Mouse (Mus musculus) urinary bladder, postnatal 36 days (tissue): ENCODE results near the gene Esrrg.

Source experiments
- DNase-seq, 2 experiments: peaks; one replicate each; pipeline ENCODE4 v3.0.0; 2022; ENCODE audit warnings: low spot score in 2 of 2, mixed read lengths in 1 of 2

Gene Esrrg

DNA sequence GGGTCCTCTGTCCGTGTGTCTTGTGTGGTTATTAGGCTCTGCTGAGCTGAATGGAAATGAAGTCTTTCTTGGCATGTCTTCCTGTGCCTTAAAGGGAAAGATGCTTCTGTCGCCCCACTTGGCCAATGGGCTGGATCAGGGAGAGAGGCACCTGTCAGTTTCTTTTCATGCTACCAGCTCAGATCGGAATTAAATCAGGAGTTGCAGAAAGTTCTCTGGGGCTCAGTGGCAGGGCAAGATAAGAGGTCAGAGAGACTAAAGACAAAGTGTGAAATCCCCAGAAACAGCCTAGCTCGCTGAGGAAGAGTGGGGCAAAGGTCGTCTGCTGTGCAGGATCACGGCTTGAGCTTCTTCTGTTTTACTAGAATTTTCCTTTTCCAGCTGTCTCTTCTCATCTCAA is 97.5 kb downstream of the Esrrg start:
- no peak for DNase-seq

DNA sequence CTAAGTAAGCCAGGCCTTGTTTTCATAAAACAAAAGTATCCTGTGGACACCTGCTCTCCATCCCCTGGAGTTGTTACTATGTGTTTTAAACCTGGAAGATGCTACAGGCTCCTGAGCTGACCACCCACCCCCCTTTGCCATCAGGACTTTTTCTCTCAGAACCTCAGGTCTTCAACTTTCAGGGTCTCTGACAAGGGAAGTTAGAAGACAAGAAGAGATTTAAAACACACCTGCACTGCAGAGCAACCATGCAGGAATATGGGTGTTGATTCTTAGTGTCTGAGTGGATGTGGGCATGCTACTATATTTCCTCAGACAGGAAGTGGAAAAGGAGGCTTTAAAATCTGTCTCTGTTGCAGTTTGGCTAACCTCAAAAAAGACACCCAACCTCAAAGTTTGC is 98.6 kb downstream of the Esrrg start:
- DNase-seq = no peak

DNA sequence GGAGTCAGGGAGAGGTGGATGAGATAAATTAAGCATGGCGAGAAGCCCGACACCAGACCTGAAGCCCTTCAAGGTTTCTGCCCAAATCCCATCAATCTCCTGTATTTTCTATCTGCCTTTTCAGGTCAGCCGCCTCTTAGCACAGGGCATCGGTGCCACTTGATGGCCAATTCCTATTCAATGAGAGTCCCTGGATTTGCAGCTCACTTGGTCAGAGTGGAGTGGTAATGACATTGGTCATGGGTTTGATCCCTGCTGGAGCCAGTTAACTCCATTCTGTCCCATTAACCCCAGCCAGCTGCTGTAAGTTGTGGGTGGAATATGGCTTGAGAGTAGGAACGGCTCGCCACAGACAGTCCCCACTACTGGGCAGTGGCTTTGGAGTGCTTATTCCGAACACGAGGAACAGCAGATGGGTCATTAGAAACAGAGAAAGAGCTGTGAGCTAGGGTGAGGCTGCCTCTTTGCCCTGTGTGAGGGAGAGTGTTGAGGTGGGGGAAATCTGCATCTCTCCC is 101.9 kb downstream of the Esrrg start:
- DNase-seq = no peak

DNA sequence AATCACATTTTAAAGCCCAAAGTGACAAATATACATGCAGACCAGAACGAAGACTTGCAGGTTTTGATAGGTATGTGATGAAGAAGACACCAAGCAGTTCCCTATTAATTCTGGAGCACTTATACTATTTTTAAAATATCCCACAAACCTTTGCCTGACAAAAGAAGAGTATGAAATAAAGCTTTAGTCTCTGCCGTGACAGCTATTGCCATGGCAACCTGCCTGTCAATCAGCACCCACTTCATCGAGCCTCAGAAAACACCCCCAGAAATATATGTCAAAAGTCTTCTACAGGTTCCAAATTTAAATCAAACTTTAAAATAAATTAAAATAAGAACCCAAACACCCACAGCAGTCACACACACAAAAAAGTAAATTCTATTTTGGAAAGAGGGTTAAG is 112.4 kb downstream of the Esrrg start:
- no peak for DNase-seq

DNA sequence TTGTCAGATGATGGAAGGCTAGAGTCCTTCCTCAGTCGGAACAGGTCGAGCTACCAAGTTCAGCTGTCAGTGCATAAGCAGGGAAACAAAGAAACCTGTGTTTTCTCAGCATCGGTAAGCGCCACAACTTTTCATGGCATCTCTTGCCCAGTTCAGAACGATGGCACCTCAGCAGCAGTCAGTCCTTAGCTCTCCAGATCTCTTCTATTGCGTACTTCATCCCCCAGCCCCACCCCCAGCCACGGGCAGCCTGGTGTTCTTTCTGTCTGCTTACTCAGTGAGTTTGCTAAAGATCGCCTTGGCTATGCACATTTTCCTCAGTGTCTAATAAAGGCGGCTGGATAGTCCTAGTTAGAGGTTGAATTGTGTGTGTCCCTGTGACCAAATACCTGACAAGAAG is 113.4 kb downstream of the Esrrg start:
- DNase-seq = no peak

DNA sequence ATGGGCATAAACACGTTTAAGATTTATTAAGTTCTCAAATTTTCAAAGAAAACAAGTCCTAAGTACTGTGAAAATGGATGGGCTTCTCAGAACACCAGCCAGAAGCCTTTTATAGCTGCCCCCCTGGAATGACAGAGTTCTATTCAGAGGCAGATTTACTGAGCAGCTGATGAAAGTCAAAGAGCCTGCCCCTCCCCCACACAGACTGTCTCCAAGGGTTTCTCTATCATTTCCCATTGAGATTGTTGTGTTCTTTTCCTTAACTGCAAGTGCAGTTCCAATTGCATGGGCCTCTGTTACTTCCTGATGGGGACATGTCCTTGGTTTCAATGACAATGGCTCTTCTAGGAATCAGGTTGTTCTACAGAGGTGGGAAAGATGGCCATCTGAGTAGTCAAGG is 116.1 kb downstream of the Esrrg start:
- DNase-seq = no peak

DNA sequence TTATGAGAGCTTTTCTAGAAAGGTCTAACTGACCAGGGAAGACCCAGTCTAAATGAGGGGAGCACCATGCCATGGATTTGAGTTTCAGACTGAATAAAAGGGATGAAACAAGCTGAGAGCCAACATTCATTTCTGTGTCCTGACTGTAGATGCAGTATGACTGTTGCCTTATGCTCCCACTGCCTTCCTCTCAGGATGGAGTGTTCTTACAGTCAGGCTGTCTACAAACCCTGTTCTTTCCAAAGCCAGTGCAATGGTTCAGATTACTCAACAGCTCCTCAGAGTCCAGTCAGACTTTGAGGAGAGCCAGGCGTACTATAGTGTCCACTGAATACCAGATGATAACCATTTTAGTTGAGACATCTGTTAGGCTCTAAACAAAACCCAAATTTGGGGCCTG is 116.8 kb downstream of the Esrrg start:
- no peak for DNase-seq

DNA sequence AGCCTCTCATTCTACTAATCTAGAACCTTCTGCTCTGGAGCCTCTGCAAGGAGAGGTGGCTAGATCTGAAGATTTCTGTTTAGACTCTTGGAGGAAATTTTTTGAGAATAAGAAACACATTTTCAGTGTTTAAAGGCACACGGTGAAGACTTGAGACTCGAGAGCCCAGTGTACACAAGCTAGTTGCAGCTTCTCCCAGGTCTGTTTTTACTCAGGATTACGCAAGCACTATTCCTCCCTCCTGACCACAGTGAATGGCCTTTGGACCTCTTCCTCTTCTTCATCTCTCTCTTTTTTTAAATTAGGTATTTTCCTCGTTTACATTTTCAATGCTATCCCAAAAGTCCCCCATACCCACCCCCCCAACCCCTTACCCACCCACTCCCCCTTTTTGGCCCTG is 122.6 kb downstream of the Esrrg start:
- no peak for DNase-seq

DNA sequence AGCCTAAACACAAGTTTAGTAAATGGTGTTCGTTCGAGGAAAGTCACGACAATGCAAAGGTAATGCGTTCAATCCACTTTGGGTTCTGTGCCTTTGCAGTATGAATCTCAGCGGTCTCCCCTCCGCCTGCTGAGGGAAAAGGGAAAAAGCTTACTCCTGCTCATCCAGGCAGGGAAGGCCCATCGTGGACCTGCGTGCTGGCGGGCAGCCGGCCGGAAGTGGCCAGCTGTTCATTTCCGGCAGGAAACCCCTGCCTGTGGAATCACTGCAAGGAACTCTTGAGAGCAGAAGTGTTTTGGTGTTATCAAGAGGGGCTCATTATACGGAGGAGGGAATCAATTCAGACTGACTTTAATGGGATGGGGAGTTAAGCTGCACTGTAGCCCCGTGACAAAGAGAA is 127.9 kb downstream of the Esrrg start:
- no peak for DNase-seq

DNA sequence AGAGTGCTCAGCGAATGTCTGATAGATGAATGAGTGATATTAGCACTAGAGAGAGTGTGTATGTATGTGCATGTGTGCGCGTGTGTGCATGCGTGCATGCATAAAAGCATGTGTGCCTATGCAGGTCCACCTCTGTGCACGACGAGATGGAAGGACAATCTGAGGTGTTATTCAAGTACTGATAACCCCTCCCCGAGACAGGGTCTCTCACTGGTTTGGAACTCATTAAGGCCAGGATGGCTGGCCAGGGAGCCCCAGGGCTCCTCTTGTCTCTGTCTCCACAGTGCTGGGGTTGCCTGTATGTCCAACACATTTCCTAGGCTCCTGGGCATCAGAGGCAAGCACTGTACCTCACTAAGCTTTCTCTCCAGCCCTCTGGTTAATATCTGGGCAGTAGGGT is 128.7 kb downstream of the Esrrg start:
- DNase-seq = no peak

DNA sequence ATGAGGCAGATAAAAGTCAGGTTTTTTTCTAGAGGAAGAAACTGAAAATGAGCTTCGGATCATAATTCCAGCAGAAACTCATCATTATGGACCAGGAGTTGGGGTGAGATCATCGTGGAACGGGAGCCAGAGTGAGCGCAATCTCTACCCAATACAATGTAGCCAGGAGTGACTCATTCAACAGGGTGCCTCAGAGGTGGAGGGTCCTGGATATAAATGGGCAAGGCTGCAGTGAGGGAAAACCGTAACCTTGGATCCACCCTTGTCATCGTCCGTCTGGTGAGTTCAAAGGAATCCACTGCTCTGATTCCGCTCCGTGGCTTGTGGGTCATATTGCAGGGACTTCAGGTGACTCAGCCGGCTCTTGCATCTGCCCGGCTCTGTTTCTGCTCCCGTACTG is 131.9 kb downstream of the Esrrg start:
- peak in 1 of 2 experiments; percentile 4 for DNase-seq

DNA sequence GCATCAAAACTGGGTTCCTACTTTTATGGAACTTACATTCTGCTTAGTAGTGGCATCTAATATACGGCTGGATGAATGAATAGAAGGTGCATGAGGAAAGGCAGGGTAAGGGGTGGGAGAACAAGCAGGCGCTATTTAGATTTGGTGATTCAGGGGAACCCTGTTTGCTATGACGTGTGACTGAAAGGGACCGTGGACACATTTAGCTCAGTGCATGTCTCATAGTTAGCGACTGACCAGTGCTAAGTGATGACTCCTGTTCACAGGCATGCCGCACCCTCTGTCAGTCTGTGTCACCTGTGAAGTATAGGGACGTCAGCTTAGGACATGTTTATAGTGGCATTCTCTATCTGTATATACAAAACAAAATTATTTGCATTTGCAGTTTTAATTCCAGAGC is 132.7 kb downstream of the Esrrg start:
- DNase-seq = no peak

DNA sequence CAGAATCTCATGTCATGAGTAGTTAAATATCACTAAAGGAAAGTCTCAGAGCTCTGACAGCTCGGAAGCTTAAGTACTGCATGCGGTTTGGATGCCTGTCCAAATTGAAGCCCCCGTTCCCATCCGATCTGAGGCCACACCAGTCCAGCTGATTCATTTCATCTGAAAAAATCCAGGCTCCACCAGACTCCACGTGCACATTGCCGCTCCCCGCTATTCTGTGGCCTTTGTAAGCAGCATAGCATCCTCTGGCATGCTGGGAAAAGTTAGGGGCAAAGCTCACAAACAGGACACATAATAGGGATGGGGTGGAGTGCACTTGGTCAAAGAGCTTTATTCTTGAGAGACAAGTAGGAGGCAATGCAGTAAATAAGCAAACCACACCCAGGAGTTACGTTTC is 133.5 kb downstream of the Esrrg start:
- no peak for DNase-seq

DNA sequence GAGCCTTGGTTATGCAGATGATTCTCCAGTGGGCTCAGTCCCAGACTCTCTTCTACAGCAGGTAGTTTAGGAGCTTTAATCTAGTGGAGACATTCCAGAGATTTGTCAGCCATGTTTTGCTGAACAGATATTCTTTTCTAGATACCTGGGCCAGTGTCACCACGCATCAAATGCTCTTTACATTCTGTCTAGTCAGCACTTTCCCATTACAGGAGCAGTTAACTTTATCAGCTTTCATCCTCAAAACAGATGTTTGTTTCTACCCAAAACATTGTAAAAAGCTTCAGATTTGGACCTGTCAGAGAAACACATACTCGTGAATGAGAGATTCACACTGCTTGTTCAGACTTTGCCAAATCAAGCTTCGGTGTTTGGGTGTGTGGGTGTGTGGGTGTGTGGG is 140.7 kb downstream of the Esrrg start:
- DNase-seq = no peak

DNA sequence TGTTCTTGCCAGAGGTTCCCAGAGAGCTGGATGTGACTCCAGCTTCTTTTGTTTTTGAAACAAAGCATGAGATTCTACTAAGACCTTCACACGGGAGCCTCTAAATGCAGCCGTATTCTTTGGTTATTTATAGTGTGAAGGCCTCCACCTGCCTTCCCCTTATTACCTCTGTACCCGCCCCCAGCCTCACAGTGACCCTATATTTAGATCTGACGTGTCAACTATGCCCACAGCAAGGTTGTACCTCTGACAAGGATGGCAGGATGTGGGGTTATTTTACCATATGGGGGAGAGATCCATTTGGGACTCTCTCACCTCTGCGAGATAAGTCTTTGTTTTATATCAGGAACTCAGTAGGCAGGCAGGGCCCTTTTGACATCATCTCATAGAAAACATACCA is 141.3 kb downstream of the Esrrg start:
- DNase-seq = no peak

DNA sequence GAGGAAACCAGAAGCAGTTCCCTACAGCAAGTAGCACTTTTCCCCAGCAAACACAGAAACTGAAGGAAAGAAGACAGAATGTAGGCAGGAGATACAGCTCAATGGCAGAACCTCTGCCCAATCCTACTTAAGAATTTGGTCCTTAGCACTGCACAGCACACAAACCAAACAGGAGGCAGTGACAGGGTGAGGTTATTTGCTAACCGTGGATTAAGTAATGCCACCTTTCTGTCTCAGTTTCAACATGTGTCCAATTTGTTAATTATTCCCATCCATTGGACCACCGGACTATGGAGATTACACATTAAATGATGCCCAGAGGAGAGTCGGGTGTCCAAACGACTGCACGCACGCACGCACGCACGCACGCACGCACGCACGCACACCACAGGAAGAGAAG is 146.9 kb downstream of the Esrrg start:
- DNase-seq = no peak

DNA sequence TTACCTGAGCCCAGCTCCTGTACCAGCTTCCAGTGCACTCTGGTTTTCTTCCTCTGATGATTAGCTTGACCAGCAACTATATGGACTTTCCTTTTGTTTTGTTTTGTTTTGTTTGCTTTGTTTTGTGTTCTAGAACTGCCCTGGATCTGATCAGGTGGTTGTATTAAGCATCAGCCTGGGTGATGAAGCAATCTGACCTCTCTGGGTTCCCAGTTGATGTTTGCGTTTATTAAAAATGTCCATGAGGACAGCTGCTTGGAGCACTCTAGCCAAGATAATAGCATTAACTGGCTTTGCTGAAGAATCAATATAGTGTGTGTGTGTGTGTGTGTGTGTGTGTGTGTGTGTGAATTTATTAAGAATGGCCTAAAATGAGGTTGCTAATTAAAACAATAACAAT is 149.4 kb downstream of the Esrrg start:
- no peak for DNase-seq

DNA sequence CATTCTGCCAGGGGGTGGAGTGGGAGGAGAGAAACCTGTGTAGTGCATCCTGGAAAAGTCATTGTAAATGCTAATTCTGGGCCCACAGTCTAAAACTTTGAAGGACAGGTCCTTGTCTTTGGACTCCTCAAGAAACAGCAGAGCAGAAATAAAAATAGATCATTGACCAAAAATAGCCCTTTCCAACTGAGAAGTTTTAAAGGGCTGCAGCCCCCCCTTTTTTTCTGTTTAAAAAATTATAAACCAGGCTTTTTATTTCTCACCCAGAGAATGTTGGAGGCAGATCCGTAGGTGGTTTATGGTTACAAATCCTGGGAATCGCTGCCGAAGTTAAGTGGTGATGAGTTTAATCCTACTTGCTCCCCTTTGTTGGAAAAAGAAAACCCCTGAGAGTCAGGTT is 150.0 kb downstream of the Esrrg start:
- no peak for DNase-seq

DNA sequence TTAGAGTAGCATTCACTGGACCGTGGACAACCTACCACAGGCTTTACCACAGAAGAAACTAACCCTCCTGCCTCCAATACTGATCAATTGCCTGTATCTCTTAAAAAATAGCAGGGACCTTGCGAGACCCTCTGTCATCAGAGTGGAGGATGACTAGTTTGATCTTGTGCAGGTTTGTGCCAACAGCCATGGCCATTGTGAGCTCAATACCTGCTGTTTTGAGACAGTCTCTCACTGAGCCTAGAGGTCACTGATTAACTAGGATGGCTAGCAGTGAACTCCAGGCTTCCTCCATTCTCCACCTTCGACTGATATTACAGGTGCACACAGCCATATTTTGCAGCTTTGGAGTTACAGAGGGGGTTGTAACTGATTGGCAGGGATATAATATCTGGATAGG is 150.9 kb downstream of the Esrrg start:
- DNase-seq = no peak

DNA sequence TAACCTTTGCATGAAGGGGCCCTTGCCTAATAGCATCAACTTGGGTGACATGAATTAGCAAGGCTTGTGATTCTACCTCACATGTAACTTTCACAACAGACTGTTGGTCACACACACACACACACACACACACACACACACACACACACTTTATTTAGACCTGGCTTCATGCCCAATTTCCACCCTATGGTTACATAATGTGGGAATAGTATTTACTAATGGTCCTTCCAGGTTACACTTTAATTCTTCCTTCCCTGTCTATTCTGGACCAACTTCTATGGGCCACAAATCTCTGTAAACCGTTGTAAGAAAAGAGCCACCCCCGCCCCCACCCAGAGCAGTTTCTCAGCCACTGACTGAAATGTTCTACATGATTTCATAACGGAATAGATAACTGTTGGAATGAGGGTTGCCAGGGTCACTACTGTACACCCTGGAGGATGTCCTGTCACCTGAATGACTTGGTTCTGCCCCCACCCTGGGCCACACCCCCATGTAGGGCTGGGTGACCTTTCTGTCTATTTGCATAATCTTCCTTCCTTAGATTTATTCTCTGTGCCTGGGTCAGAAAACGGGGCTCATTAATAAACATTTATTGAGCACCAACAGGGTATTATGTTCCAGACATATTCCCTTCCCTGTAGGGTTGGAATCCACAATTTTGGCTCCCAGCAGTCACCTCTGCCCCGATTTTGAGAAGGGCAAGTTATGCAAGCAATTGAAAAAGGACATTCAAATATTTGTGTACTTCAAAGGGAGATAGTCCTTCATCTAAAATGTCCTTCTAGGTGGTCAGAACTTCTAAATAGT is 154.3 kb downstream of the Esrrg start:
- DNase-seq = no peak

DNA sequence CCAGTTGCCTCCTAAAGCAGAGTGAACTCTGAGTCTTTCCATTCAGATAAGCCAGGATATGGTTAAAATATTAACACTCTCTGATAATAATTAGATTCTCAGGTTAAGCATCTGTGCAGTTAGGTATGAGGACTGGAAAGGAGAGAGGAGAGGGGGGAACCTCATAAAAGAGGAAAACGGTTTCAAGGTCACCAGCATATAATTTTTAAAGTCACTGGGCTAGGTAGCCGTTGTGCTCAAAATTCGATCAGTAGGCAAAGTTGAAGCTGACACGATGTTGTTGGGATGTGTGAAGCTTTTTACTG is 154.8 kb downstream of the Esrrg start:
- DNase-seq = no peak

DNA sequence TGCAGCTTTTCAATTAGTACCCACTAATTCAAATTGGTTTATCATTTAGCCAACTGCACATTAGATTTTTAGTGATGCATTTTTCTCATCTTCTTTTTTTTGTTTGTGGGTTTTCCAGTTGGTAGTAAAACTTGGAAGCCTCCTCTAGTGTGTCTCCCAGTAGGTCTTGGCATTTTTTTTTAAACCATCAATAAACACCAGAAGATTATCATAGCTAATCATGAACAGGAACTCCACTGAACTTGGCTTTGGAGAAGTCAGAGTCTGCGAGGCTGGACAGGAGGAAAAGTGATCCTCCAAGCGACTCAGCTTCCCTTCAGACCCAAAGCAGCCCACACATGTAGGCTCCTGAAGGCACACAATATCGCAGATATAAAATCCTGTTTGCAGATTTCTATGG is 155.2 kb downstream of the Esrrg start:
- DNase-seq = no peak

DNA sequence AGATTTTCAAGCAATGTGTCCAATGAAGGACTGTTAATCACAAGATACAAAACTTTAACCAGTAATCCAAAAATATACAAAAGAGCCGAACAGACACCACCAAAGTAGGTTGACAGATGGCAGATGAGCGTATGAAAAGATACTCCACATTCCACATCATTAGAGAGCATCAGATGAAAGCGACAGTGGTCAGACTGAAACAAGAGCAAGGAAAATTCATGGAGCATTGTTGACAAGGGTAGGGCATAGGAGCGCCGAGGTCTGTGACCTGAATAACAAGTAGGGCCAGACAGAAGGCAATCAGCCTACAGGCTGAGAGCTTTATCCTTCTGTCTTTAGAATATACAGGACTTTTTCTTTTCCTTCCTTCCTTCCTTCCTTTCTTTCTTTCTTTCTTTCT is 157.0 kb downstream of the Esrrg start:
- no peak for DNase-seq

DNA sequence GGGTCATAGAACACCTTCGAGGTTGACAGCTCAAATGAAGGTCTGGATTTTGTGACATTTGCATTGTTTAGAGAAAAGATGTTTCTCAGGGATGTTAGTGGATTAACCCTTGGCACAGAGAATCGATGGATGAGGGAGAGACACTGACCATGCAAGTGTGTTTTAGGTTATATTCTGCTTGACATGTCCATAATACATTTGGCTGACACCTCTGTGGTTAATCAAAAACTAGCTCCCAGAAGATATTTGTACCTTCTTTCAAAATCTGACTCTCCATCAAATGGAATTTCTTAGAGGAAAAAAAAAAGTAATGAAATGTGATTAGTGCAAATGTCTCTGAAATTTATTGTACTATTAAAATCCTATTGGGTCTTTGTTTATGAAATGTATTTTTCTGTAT is 158.8 kb downstream of the Esrrg start:
- no peak for DNase-seq
